Mouse (Mus musculus) right cerebral cortex, adult 2 months (tissue): ENCODE data around the gene Gpr37l1.
A peak's percentile ranks its signal among the peaks of the same experiment; 100 is the strongest.

Experiments used
- DNase-seq, 2 experiments: peaks; one replicate each; pipeline ENCODE4 v3.0.0; 2021 to 2022; ENCODE audit warnings: low spot score in 2 of 2

Gene Gpr37l1

GRCm38 (mm10) chr1:135148476-135148875 lies 19.0 kb downstream of the Gpr37l1 start:
- DNase-seq, result no peak

- DNase-seq, result no peak
Measured at GRCm38 (mm10) chr1:135147702-135148058, 19.8 kb downstream of the Gpr37l1 start.

GRCm38 (mm10) chr1:135146946-135147701 lies 20.4 kb downstream of the Gpr37l1 start:
- peak; percentile 64 to 82 for DNase-seq

DNA sequence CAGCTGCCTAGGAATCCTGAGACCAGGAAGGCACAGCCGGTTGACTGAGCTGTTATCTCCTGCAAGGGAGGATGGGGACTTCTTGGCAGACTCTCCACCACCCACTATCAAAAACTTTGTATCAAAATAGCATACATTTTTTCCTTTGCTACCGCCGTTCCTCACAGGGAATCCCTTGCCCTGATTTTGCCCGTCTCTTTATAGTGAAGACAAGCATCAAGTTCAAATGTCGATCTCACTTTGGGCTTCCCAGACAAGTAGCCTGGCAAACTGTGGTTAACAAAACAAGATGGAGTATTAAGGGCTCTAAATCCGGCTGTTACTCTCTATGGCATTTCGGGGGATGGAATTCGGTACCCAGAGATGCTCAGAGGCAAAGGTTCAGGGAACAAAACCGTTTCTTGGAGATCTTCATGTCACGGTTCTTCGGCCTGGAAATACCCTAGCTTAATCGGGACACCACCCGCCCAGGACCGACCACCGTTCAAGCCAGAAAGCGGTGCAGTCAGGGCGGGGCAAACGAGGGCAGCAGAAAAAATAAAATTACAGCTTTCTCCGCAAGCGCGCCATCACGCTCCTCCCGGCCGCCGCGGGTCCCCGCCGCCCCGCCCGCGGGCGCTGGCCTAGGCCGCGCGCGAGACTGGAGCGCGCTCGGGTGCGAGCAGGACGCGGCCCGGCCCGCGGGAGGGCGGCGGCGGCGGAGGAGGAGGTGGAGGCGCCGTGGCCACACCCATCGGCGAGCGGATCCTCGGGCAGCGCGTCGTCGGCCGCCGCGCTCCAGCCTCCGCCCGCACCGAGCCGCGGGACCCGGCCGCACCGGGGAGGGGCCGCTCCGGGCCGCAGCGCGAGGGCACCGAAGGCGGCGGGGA lies 21.2 kb downstream of the Gpr37l1 start, which contains the start of gene Arl8a:
Gene Arl8a, plus strand, starts transcription at position 748 of the 869 bp plus-strand sequence.
- peak; percentile 77 to 79 for DNase-seq

DNA sequence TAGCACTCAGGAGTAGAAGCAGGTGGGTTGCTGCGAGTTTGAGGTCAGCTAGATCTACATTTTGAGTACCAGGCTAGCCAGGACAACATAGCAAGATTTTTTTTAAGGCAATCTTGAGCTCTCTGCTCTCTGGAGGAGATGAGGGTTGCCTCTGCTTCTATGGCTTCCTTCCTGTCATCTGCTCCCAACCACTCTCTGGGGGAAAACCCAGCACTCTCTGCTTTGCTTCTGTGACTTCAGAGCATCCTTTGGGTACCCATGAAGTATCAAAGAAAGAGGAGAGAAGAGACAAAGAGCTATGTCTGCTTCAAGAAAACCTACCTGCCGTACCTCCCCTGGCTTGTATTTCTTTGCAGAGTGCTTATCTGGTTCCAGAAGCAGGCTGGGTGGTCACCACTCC lies 23.5 kb downstream of the Gpr37l1 start:
- no peak for DNase-seq

DNA sequence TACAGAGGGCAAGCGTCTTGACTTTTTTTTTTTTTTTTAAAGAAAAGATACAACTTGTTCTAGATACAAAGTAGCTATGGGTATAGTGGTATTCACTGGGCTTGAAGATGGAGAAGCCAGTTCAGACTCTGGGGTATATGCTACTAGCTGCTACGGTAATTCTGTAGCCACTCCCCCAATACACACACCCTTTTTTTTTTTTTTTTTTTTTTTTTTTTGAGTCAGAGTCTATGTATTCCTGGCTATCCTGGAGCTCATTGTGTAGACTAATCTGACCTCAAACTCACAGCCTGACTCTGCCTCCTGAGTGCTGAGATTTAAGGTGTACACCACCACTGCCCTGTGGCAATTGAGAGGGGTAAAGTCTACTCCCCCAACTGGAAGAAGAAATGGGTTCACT lies 25.0 kb downstream of the Gpr37l1 start:
- no peak for DNase-seq

GRCm38 (mm10) chr1:135139906-135140305 lies 27.6 kb downstream of the Gpr37l1 start:
- no peak for DNase-seq

DNA sequence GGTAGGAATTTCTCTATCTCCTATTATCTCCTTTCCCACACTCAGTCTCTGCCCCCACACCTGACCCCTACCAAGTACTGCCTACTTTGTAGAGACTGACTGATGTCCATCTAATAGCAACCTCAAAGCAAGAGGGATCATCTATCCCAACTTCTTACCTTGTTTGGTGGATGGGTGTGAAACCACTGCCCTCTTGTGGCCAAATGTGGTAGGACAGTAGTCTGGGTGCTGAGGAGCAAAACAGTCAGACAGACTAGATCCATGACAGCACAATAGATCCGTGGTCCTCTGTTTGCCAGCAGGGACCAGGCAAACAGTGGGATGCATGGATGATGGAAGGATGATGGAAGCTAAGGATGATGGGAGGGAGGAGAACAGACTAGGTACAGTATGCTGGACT lies 31.0 kb downstream of the Gpr37l1 start:
- DNase-seq, result peak; percentile 74 to 82

GRCm38 (mm10) chr1:135135111-135135787 lies 32.2 kb downstream of the Gpr37l1 start:
- no peak for DNase-seq

DNA sequence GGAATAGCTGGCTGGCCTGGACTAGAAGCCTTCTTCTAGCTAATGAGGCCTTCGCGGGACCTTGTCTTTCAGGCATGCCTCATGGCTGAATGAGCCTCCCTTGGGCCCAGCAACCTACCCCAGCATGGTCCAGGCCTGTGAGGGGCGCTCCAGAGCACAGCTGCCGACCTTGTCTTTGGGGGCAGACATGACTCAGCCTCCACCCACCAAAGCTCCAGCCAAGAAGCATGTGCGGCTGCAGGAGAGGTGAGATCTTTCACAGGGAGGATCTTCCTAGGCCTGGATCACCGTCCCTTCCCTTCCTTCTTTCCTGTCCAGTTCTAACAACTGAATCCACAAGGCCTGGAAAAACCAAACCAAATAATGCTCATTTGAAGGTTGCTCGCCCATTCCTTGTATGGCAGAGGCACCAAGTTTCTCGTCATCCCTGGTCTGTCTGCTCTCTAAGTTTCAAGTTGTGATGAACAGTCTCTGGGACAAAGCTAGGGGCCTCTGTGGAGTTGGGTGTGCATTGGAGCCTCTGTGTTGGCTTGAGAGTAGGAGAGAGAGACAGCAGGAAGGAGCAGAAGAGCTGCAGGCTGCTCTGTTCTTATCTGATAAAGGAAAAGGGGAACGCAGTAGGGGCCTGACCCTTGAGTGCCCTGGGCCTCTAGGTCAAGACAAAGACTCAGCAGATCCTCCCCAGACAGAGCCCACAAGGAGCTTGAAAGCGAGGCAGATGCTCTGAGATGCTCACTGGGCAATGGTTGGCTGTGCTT lies 33.6 kb downstream of the Gpr37l1 start:
- no peak for DNase-seq

GRCm38 (mm10) chr1:135132893-135133369 lies 34.5 kb downstream of the Gpr37l1 start:
- no peak for DNase-seq

GRCm38 (mm10) chr1:135132473-135132872 lies 35.0 kb downstream of the Gpr37l1 start, which contains the start of gene Ptpn7:
Gene Ptpn7 (plus strand): TSS chr1:135132700.
- no peak for DNase-seq

GRCm38 (mm10) chr1:135131560-135131959 lies 35.9 kb downstream of the Gpr37l1 start:
- DNase-seq, result no peak

DNA sequence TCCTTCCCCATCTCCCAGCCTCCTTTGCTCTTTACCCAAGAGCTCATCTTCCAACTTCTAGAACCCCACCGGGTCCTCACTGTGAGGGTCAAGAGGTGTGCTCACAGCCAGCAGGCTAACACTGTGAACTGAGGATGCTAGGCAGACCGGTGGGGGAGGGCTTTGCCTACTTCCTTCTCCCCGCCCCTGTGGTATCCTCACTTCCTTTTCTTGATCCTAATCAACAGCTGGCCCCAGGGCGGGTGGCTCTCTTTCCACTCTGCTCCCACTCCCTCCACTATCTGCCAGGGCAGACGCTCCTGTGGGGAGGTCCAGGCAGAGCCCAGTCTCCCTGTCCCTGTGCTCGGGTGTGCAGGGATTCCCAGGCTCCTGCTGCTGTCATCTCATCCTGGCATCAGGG lies 36.4 kb downstream of the Gpr37l1 start:
- DNase-seq, result no peak

GRCm38 (mm10) chr1:135130376-135131018 lies 37.0 kb downstream of the Gpr37l1 start:
- DNase-seq, result no peak

DNA sequence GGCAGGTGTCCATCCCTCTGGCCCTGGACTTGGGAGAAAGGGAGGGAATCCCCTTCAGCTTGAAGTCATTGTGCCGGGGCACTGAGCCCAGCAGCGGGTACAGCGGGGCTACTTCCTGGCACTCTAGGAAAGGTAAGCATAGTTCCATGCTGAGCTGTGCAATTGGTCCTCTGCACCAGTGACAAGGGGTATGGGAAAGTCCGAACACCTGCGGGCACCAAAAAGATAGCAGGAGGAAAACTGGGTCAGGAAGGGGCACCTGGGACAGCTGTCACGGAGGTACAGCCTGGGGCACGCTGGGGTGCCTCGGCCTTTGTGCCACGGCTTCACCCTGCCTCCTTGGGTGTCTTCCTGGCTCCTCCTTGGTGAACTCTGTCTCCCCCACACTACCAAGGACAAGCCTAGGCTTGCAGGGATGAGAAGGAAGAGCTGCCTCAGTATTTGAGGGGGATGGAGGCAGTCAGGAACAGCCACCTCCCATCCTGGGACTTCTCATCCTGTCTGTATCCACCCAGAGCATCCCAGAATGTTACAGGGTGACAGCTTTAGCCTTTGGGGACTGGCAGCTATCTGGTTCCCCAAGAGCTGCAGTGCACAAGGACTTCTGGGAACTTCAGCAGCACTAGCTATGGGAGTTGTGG lies 37.8 kb downstream of the Gpr37l1 start:
- DNase-seq, result no peak

DNA sequence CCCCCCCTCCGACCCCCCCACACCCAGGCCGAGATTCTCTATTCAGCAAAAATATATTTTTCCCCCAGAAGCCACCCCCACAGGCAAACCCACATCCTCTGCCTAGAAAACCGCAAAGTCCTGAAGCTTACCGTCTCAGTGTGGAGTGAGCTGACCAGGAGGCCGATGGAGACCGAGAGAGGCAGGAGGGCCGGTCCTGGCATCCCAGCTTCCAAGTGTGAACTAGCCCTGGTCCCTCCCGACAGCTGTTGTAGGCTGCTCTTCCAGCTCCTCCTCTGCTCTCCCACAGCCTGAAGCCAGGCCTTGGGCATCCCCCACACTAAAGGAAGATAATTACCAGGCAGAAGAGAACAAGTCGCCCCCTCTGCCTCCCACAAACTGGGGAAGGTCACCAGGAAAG lies 38.5 kb downstream of the Gpr37l1 start:
- DNase-seq, result no peak

GRCm38 (mm10) chr1:135128011-135128441 lies 39.5 kb downstream of the Gpr37l1 start:
- DNase-seq, result no peak

DNA sequence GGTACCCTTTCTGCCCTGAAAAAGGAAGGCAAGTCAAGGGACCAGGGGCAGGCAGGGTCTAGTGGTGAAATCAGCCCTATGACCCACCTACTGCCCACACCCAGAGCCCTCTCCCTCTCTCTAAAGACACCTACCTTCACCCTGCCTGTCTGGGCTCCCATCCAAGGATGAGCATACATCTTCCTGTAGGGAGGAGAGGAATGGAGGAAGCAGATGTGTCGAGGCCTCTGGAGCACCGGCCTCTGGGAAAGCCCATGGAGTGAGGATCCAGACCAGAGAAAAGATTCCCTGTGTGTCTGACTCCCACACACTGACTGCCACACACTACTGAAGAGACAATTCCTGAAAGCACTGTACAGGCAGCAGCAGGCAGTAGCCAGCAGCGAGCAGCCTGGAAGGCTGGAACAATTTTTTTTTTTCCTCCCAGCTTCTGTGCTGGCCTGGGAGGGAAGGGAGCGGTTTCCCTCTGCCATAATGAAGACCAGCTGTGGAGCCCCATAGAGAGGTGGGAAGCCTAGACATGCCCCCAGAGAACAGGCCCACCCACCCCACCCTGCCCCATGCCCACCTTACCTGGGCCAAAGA lies 40.9 kb downstream of the Gpr37l1 start:
- peak in 1 of 2 experiments; percentile 26 for DNase-seq

GRCm38 (mm10) chr1:135125990-135126389 lies 41.5 kb downstream of the Gpr37l1 start:
- DNase-seq, result no peak
